8 mouse cellular contexts compared by ENCODE assay signal in the genomic region with DNA sequence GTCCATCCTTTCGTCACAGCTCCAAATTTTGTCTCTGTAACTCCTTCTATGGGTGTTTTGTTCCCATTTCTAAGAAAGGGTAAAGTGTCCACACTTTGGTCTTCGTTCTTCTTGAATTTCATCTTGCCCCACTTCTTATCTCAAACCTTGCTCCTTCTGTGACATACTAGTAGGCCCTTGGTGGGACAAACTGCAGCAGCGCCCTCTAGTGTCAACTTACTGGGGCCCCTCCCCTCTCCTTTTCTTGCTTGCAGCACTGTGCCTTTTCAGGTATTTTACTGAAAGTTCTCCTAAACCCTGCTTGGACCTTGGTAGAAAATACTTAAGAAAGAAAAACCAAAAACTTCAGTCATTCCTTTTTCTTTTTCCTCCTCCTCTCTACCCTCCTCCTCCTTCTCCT.
DNase-seq lines count a peak whose midpoint lies in the region; ATAC-seq and TF ChIP-seq lines count a peak whose summit lies in the region.
"Had no signal": no experiment of that assay in that cellular context is flagged by ENCODE, and none has a peak within 500 bp of the region (broad histone marks: within the 10 kb centered on the region; RNA-seq: fewer than 3 reads in every experiment).

No protein-coding gene starts in this region.

- H3K27ac ChIP-seq in intestine, postnatal 0 days (ENCODE audit: low read depth, low read length): no peak overlapping the region
- H3K27ac ChIP-seq in intestine, embryonic 15.5 days: no peak overlapping the region
- H3K27ac ChIP-seq: neural tube, embryonic 12.5 days had no signal

- TF ChIP-seq CTCF in intestine, postnatal 0 days (IDR thresholded peaks at IDR 0.05; ENCODE audit: low read depth): peak; percentile 67
- peak; percentile 70 for TF ChIP-seq CTCF in E14TG2a.4 (conservative IDR thresholded peaks at IDR 0.05; ENCODE audit: low read length)

- H3K4me1 ChIP-seq in intestine, postnatal 0 days (replicated peaks; ENCODE audit: control insufficient read depth, insufficient read depth, low read length): no peaks in the 10 kb centered on the region
- H3K4me1 ChIP-seq in intestine, embryonic 15.5 days (replicated peaks): no peaks in the 10 kb centered on the region
- no peaks in the 10 kb centered on the region for H3K4me1 ChIP-seq in E14TG2a.4 (replicated peaks; ENCODE audit: low read depth, low read length)
- H3K4me1 ChIP-seq: neural tube, embryonic 12.5 days had no signal

- no peak overlapping the region for H3K4me2 ChIP-seq in intestine, postnatal 0 days (replicated peaks; ENCODE audit: low read depth)
- no peak overlapping the region for H3K4me2 ChIP-seq in intestine, embryonic 15.5 days (replicated peaks)
- H3K4me2 ChIP-seq: neural tube, embryonic 12.5 days had no signal

- ATAC-seq in intestine, postnatal 0 days: no peak
- no peak for ATAC-seq in intestine, embryonic 15.5 days
- peak; percentile 64 to 67; a peak in 3 of 4 replicates for ATAC-seq in hematopoietic stem cell, adult 5-6 weeks (replicated peaks in 1 of 2; ENCODE audit: insufficient read depth in 1 of 2, low FRiP score in 2 of 2, low TSS enrichment in 1 of 2, low read depth in 1 of 2, poor library complexity in 2 of 2, severe bottlenecking in 2 of 2)

- H3K36me3 ChIP-seq in intestine, postnatal 0 days (ENCODE audit: control insufficient read depth, insufficient read depth): no peaks in the 10 kb centered on the region
- no peaks in the 10 kb centered on the region for H3K36me3 ChIP-seq in intestine, embryonic 15.5 days
- H3K36me3 ChIP-seq in E14TG2a.4 (ENCODE audit: insufficient read depth, low read length): no peaks in the 10 kb centered on the region
- H3K36me3 ChIP-seq: neural tube, embryonic 12.5 days had no signal

- H3K27me3 ChIP-seq in intestine, postnatal 0 days (replicated peaks; ENCODE audit: control insufficient read depth, insufficient read depth, low read length): no peaks in the 10 kb centered on the region
- no peaks in the 10 kb centered on the region for H3K27me3 ChIP-seq in intestine, embryonic 15.5 days (replicated peaks)
- H3K27me3 ChIP-seq in E14TG2a.4 (ENCODE audit: insufficient read depth, low read length): no peaks in the 10 kb centered on the region
- H3K27me3 ChIP-seq: neural tube, embryonic 12.5 days had no signal

- H3K9me3 ChIP-seq in intestine, postnatal 0 days (ENCODE audit: control insufficient read depth): no peaks in the 10 kb centered on the region
- no peaks in the 10 kb centered on the region for H3K9me3 ChIP-seq in intestine, embryonic 15.5 days
- no peaks in the 10 kb centered on the region for H3K9me3 ChIP-seq in E14TG2a.4 (ENCODE audit: low read length)
- H3K9me3 ChIP-seq: neural tube, embryonic 12.5 days had no signal

- no peak overlapping the region for H3K4me3 ChIP-seq in intestine, postnatal 0 days (ENCODE audit: low read depth, low read length)
- H3K4me3 ChIP-seq in intestine, embryonic 15.5 days (replicated peaks): no peak overlapping the region
- no peak overlapping the region for H3K4me3 ChIP-seq in E14TG2a.4 (replicated peaks; ENCODE audit: low read length)
- H3K4me3 ChIP-seq: neural tube, embryonic 12.5 days had no signal

- DNase-seq in R1 (ENCODE audit: low read depth, low spot score): peak; percentile 57
- DNase-seq in testis, postnatal 10 days (ENCODE audit: low spot score): peak; percentile 59
- DNase-seq in layer of hippocampus, postnatal 14 days (ENCODE audit: low spot score in 2 of 2): no peak

- H3K9ac ChIP-seq in intestine, postnatal 0 days (ENCODE audit: low read depth, low read length): no peak overlapping the region
- no peak overlapping the region for H3K9ac ChIP-seq in intestine, embryonic 15.5 days
- H3K9ac ChIP-seq: neural tube, embryonic 12.5 days had no signal

- 44% methylated on average over 2 of the region's 3 CpGs for WGBS in intestine, postnatal 0 days
- WGBS in intestine, embryonic 15.5 days: 53% methylated on average over 2 of the region's 3 CpGs

Comparison
In these comparisons a context has a peak if more than half of its experiments do, and no peak if none do; other contexts are left out.
1. ATAC-seq: peak in hematopoietic stem cell, adult 5-6 weeks (2 of 2); none in intestine, postnatal 0 days (single experiment) and intestine, embryonic 15.5 days (single experiment).
2. DNase-seq: peak in R1 (single experiment) and testis, postnatal 10 days (single experiment); none in layer of hippocampus, postnatal 14 days (0 of 2).